Mouse (Mus musculus) retina, embryonic 14.5 days (tissue): ENCODE results near the gene Olfr619.

Source experiments
- DNase-seq: peaks from one replicate; pipeline ENCODE4 v3.0.0-alpha.2; 2015; ENCODE audit warnings: low spot score

Olfr619 gene

GRCm38 (mm10) chr7:103600275-103600674, at the start of gene Olfr619:
Gene Olfr619, plus strand, starts transcription at chr7:103600575.
- no peak for DNase-seq

GRCm38 (mm10) chr7:103555779-103556178, 44.6 kb upstream of the Olfr619 start, which contains the start of gene Olfr615:
Gene Olfr615, plus strand, starts transcription at chr7:103556079.
- no peak for DNase-seq

- no peak for DNase-seq
Measured at GRCm38 (mm10) chr7:103569043-103569442, 31.3 kb upstream of the Olfr619 start, which contains the start of gene Olfr616. Gene Olfr616, minus strand, starts transcription at chr7:103569143.

- no peak for DNase-seq
Measured at GRCm38 (mm10) chr7:103572761-103573160, 27.6 kb upstream of the Olfr619 start, which contains the start of gene Olfr617. Gene Olfr617, plus strand, starts transcription at chr7:103573061.

GRCm38 (mm10) chr7:103589803-103590202, 10.6 kb upstream of the Olfr619 start, which contains the start of gene Olfr618:
Gene Olfr618, plus strand, starts transcription at chr7:103590103.
- no peak for DNase-seq

GRCm38 (mm10) chr7:103607425-103607824, 7.0 kb downstream of the Olfr619 start:
- no peak for DNase-seq

GRCm38 (mm10) chr7:103612434-103612833, 12.1 kb downstream of the Olfr619 start, which contains the start of gene Olfr620:
Gene Olfr620, minus strand, starts transcription at chr7:103612534.
- DNase-seq = no peak

GRCm38 (mm10) chr7:103636795-103637194, 36.4 kb downstream of the Olfr619 start:
- no peak for DNase-seq

- DNase-seq = no peak
Measured at GRCm38 (mm10) chr7:103642602-103643001, 42.2 kb downstream of the Olfr619 start, which contains the start of gene Olfr622. Gene Olfr622, minus strand, starts transcription at chr7:103642702.

- DNase-seq = no peak
Measured at GRCm38 (mm10) chr7:103644070-103644469, 43.7 kb downstream of the Olfr619 start.
